Mouse (Mus musculus) erythroblast, embryonic 14.5 days (primary cell): ENCODE results near the gene Ints7.

Experiments
- GATA1 ChIP-seq: IDR thresholded peaks from 2 replicates; pipeline ENCODE4 v1.6.1; 2012; ENCODE audit warnings: low read length, inconsistent platforms, mixed read lengths
- TAL1 ChIP-seq: IDR thresholded peaks from 3 replicates; pipeline ENCODE4 v1.6.1; 2012; ENCODE audit warnings: low read length, inconsistent platforms, mixed read lengths

GRCm38 (mm10) chr1:191612877-191613276, 37.4 kb downstream of the Ints7 start:
- TF ChIP-seq TAL1 (no peak), GATA1 (no peak)
